Comparison of ENCODE assay signal across 23 mouse cellular contexts in genomic region chr5:88972277-88972676, GRCm38 (mm10).
A peak's percentile ranks its signal among the peaks of the same experiment; 100 is the strongest.
DNase-seq lines count a peak whose midpoint lies in the region; TF ChIP-seq lines count a peak whose summit lies in the region.
"Had no signal": no experiment of that assay in that cellular context is flagged by ENCODE, and none has a peak within 500 bp of the region (broad histone marks: within the 10 kb centered on the region; RNA-seq: fewer than 3 reads in every experiment).

No protein-coding gene starts in this region.

- no peak overlapping the region for H3K4me3 ChIP-seq in gastrocnemius, adult 2 months
- H3K4me3 ChIP-seq in testis, adult 2 months (ENCODE audit: control insufficient read depth, low read depth, low read length): peak overlapping the region; percentile 37; the same call in 1 of the 2 replicates
- H3K4me3 ChIP-seq: embryonic facial prominence, embryonic 10.5 days; forebrain, embryonic 13.5 days; heart, adult 2 months; heart, embryonic 12.5 days; hindbrain, embryonic 10.5 days had no signal

- H3K36me3 ChIP-seq in testis, adult 2 months (ENCODE audit: control insufficient read depth, insufficient read depth, low read length): no peaks in the 10 kb centered on the region
- H3K36me3 ChIP-seq: embryonic facial prominence, embryonic 10.5 days; G1E; heart, embryonic 12.5 days; hindbrain, embryonic 10.5 days had no signal

- H3K4me1 ChIP-seq in testis, adult 2 months (ENCODE audit: control insufficient read depth, insufficient read depth, low read length): peaks cover 3% of the 10 kb centered on the region; the same call in 1 of the 2 replicates

- WGBS in large intestine, adult 2 months: 23% methylated on average over 7 of the region's 7 CpGs

- TF ChIP-seq POLR2A in testis, adult 2 months (IDR thresholded peaks at IDR 0.05; ENCODE audit: control insufficient read depth, low read depth, low read length): no peak

- no peak for DNase-seq in gastrocnemius, adult 2 months
- no peak for DNase-seq in gastrocnemius, adult 8-10 months (ENCODE audit: low spot score in 2 of 2)
- no peak for DNase-seq in testis, postnatal 14 days (ENCODE audit: low spot score)
- peak; percentile 64 for DNase-seq in large intestine, adult 2 months (ENCODE audit: low read depth, low spot score)
- no peak for DNase-seq in cerebellum, postnatal 4 days (ENCODE audit: low spot score in 2 of 2)
- no peak for DNase-seq in ovary, postnatal 14 days (ENCODE audit: low spot score)
- DNase-seq in T-cell, adult 2 months (ENCODE audit: low spot score): no peak
- DNase-seq: adrenal gland, adult 2 months; adrenal gland, postnatal 25 days; B cell, adult 2 months; cerebellum, adult 18-20 months; cerebellum, adult 9-11 months; cerebellum, postnatal 36 days; forebrain, postnatal 0 days; gastrocnemius, postnatal 10 days; heart, adult 2 months had no signal

- H3K27ac ChIP-seq in gastrocnemius, adult 2 months: peak overlapping the region; percentile 31; the same call in 1 of the 2 replicates
- H3K27ac ChIP-seq in testis, adult 2 months (ENCODE audit: control insufficient read depth, insufficient read depth, low read depth, low read length): no peak overlapping the region
- H3K27ac ChIP-seq: embryonic facial prominence, embryonic 10.5 days; forebrain, embryonic 13.5 days; heart, adult 2 months; hindbrain, embryonic 10.5 days; hindbrain, embryonic 14.5 days had no signal

- intact Hi-C loops in gastrocnemius, adult 2 months (cut with DNase I): no loop called here

- no peaks in the 10 kb centered on the region for H3K27me3 ChIP-seq in testis, adult 2 months (ENCODE audit: control insufficient read depth, insufficient read depth, low read length)
- H3K27me3 ChIP-seq: forebrain, embryonic 13.5 days; heart, embryonic 12.5 days had no signal

- no peak for TF ChIP-seq CTCF in gastrocnemius, adult 2 months (IDR thresholded peaks at IDR 0.05)
- no peak for TF ChIP-seq CTCF in testis, adult 2 months (IDR thresholded peaks at IDR 0.05; ENCODE audit: control insufficient read depth, insufficient read depth, insufficient replicate concordance, low read depth, low read length)
